Mouse (Mus musculus): ENCODE results near the gene Mapk9. TPM values are rescaled to one million over a fixed set of nuclear protein-coding genes. Genes with fewer than 3 reads are reported as not detected.

The Mapk9 gene
- total and polyA plus RNA-seq, 3 experiments = 43.1 to 52.8 TPM; not detected in 1

- Histone ChIP-seq H3K27ac (ENCODE audit: control insufficient read depth, low read depth, low read length) (no peak overlapping the region; the same call in 1 of the 2 replicates), H3K27me3 (ENCODE audit: control insufficient read depth in 1 of 2, insufficient read depth in 2 of 2, low read length in 2 of 2) (no peaks in the 10 kb centered on the region), H3K4me1 (ENCODE audit: control insufficient read depth in 1 of 2, insufficient read depth in 2 of 2, low read length in 2 of 2) (peaks cover 9 to 14% of the 10 kb centered on the region in 2 experiments), H3K9ac (ENCODE audit: control insufficient read depth, low read depth, low read length, poor library complexity, severe bottlenecking) (no peak overlapping the region), H3K36me3 (ENCODE audit: control insufficient read depth in 1 of 2, insufficient read depth in 2 of 2, low read length in 2 of 2) (peaks cover 23 to 34% of the 10 kb centered on the region in 2 experiments), H3K9me3 (replicated peaks; ENCODE audit: insufficient read depth, low read length) (no peaks in the 10 kb centered on the region), H3K79me2 (ENCODE audit: control insufficient read depth, insufficient read depth, low read length, poor library complexity) (no peaks in the 10 kb centered on the region), H3K4me3 (ENCODE audit: control insufficient read depth in 1 of 2, insufficient read depth in 1 of 2, low read depth in 2 of 2, low read length in 2 of 2) (no peak overlapping the region)
- TF ChIP-seq ETS1 (IDR thresholded peaks at IDR 0.05; ENCODE audit: low read depth, low read length) (peak; percentile 66), TBP (IDR thresholded peaks at IDR 0.05; ENCODE audit: low read depth, low read length) (peak; percentile 50; the same call in 1 of the 2 replicates), POLR2A (IDR thresholded peaks at IDR 0.05; ENCODE audit: control insufficient read depth in 1 of 2, insufficient read depth in 1 of 2, low read depth in 1 of 2, low read length in 2 of 2, poor library complexity in 1 of 2) (no peak), GATA1 (IDR thresholded peaks at IDR 0.05; ENCODE audit: low read depth, low read length) (peak; percentile 86), MAZ (IDR thresholded peaks at IDR 0.05; ENCODE audit: low read depth, low read length) (no peak; the same call in 1 of the 2 replicates), MYC (IDR thresholded peaks at IDR 0.05; ENCODE audit: low read depth, low read length) (no peak), TCF12 (IDR thresholded peaks at IDR 0.05; ENCODE audit: low read depth, low read length) (peak; percentile 94), EP300 (IDR thresholded peaks at IDR 0.05; ENCODE audit: low read depth in 1 of 2, low read length in 2 of 2) (peak; percentile 94 to 96), RCOR1 (IDR thresholded peaks at IDR 0.05; ENCODE audit: low read depth, low read length) (peak; percentile 76), TAL1 (IDR thresholded peaks at IDR 0.05; ENCODE audit: low read length) (peak; percentile 94), SIN3A (IDR thresholded peaks at IDR 0.05; ENCODE audit: low read length) (peak; percentile 28; the same call in 1 of the 2 replicates), MYB (IDR thresholded peaks at IDR 0.05; ENCODE audit: low read depth, low read length) (no peak), MEF2A (IDR thresholded peaks at IDR 0.05; ENCODE audit: extremely low read depth, insufficient replicate concordance, low read depth, low read length, poor library complexity, severe bottlenecking) (no peak), MXI1 (IDR thresholded peaks at IDR 0.05; ENCODE audit: low read depth, low read length) (0 out of 2 replicates have a peak, but pooled peaks have one; percentile 9), POLR2AphosphoS2 (IDR thresholded peaks at IDR 0.05; ENCODE audit: low read length) (no peak)
- DNase-seq (ENCODE audit: low read depth, low spot score) = peak; percentile 82
Observed at GRCm38 (mm10) chr11:49863926-49864325, 17.4 kb downstream of the Mapk9 start.

DNA sequence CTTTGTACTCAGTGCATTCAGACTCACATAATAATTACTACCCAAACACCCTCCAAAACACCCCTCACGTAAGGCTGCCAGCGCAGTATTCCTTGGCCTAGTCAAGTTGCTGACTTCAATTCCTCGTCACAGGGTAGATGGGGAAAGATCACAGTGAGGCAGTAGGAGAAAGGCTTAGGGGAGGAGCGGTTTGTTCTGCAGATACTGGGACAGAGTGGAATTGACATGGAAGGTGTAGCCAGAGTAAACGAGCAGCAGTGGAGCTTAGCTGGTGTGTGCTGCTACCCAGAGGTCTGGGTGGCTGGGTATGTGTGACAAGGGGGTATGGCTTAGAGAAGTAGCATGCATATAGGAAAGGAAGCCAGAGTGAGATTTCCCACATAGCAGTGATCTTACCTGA is 20.8 kb downstream of the Mapk9 start:
- Histone ChIP-seq H3K4me1 (ENCODE audit: control insufficient read depth in 1 of 2, insufficient read depth in 2 of 2, low read length in 2 of 2) (peaks cover 9 to 13% of the 10 kb centered on the region in 2 experiments), H3K79me2 (ENCODE audit: control insufficient read depth, insufficient read depth, low read length, poor library complexity) (no peaks in the 10 kb centered on the region), H3K27ac (ENCODE audit: control insufficient read depth, low read depth, low read length) (no peak overlapping the region), H3K36me3 (ENCODE audit: control insufficient read depth in 1 of 2, insufficient read depth in 2 of 2, low read length in 2 of 2) (peaks cover 19 to 43% of the 10 kb centered on the region in 2 experiments), H3K27me3 (ENCODE audit: control insufficient read depth in 1 of 2, insufficient read depth in 2 of 2, low read length in 2 of 2) (no peaks in the 10 kb centered on the region), H3K9me3 (replicated peaks; ENCODE audit: insufficient read depth, low read length) (no peaks in the 10 kb centered on the region), H3K9ac (ENCODE audit: control insufficient read depth, low read depth, low read length, poor library complexity, severe bottlenecking) (no peak overlapping the region), H3K4me3 (ENCODE audit: control insufficient read depth in 1 of 2, insufficient read depth in 1 of 2, low read depth in 2 of 2, low read length in 2 of 2) (no peak overlapping the region)
- no peak for DNase-seq (ENCODE audit: low read depth, low spot score)
- TF ChIP-seq E2F4 (IDR thresholded peaks at IDR 0.05; ENCODE audit: borderline replicate concordance, low read depth, low read length) = no peak
- TF ChIP-seq ZKSCAN1 (IDR thresholded peaks at IDR 0.05; ENCODE audit: low read depth, low read length) = no peak
- TF ChIP-seq CTCF (IDR thresholded peaks at IDR 0.05 in 2 of 3, conservative IDR thresholded peaks at IDR 0.05 in 1 of 3; ENCODE audit: control insufficient read depth in 1 of 3, insufficient read depth in 1 of 3, low read depth in 2 of 3, low read length in 3 of 3, poor library complexity in 1 of 3, severe bottlenecking in 1 of 3) = no peak
- no peak for TF ChIP-seq CHD2 (IDR thresholded peaks at IDR 0.05; ENCODE audit: low read length)
- no peak for TF ChIP-seq SMC3 (IDR thresholded peaks at IDR 0.05; ENCODE audit: low read depth, low read length)
- no peak for TF ChIP-seq KAT2A (conservative IDR thresholded peaks at IDR 0.05; ENCODE audit: low read depth, low read length)
- TF ChIP-seq SIN3A (IDR thresholded peaks at IDR 0.05; ENCODE audit: low read length) = no peak
- no peak for TF ChIP-seq TBP (IDR thresholded peaks at IDR 0.05; ENCODE audit: low read depth, low read length)
- no peak for TF ChIP-seq MAFK (IDR thresholded peaks at IDR 0.05; ENCODE audit: borderline replicate concordance, low read depth, low read length)
- TF ChIP-seq NRF1 (IDR thresholded peaks at IDR 0.05; ENCODE audit: insufficient read depth, low read depth, low read length, poor library complexity, severe bottlenecking) = no peak
- no peak for TF ChIP-seq ELF1 (IDR thresholded peaks at IDR 0.05; ENCODE audit: low read depth, low read length)
- no peak for TF ChIP-seq TAL1 (IDR thresholded peaks at IDR 0.05; ENCODE audit: low read length)
- TF ChIP-seq ZC3H11A (IDR thresholded peaks at IDR 0.05; ENCODE audit: low read depth, low read length) = no peak
- no peak for TF ChIP-seq ZMIZ1 (IDR thresholded peaks at IDR 0.05; ENCODE audit: low read depth, low read length)

Measured in MEL (cell line).